Mouse (Mus musculus) myocyte (in vitro differentiated cells): ENCODE results near the gene Tmem8. TPM values are rescaled to one million over a fixed set of nuclear protein-coding genes. Genes with fewer than 3 reads are reported as not detected.

ENCODE experiments used
- H3K27me3 ChIP-seq: one replicate; pipeline ENCODE4 v1.6.1; 2011; ENCODE audit not compliant: control insufficient read depth, insufficient read depth, insufficient read length
- H3K36me3 ChIP-seq: one replicate; pipeline ENCODE4 v1.6.1; 2011; ENCODE audit not compliant: control insufficient read depth, insufficient read depth
- H3K4me2 ChIP-seq: one replicate; pipeline ENCODE4 v1.6.1; 2011; ENCODE audit warnings: low read depth, control low read depth
- H3K4me3 ChIP-seq: one replicate; pipeline ENCODE4 v1.5.1; 2011; ENCODE audit warnings: mild to moderate bottlenecking, control low read depth, moderate library complexity
- H3K79me2 ChIP-seq: one replicate; pipeline ENCODE4 v1.6.1; 2011; ENCODE audit not compliant: control insufficient read depth, insufficient read depth
- H3ac ChIP-seq: one replicate; pipeline ENCODE4 v1.6.1; 2011; ENCODE audit not compliant: control insufficient read depth, insufficient read length
- CEBPB ChIP-seq: IDR thresholded peaks from 2 replicates; pipeline ENCODE4 v1.6.1; 2011; ENCODE audit warnings: mild to moderate bottlenecking, moderate library complexity; ENCODE audit not compliant: poor library complexity, insufficient read depth, severe bottlenecking
- E2F4 ChIP-seq: IDR thresholded peaks from one replicate; pipeline ENCODE4 v1.6.1; 2011; ENCODE audit warnings: mild to moderate bottlenecking, control low read depth, moderate library complexity; ENCODE audit not compliant: insufficient read depth
- MAX ChIP-seq: IDR thresholded peaks from one replicate; pipeline ENCODE4 v1.6.1; 2011; ENCODE audit warnings: low read depth, mild to moderate bottlenecking, control low read depth
- MYOD1 ChIP-seq, 3 experiments: IDR thresholded peaks; one replicate each; pipeline ENCODE4 v1.6.1; 2011; ENCODE audit warnings: control low read depth in 2 of 3, low read depth in 2 of 3, mild to moderate bottlenecking in 2 of 3, moderate library complexity in 1 of 3; ENCODE audit not compliant: insufficient read length in 2 of 3, control insufficient read depth in 1 of 3
- MYOG ChIP-seq, 3 experiments: IDR thresholded peaks; one replicate each; pipeline ENCODE4 v1.6.1; 2011; ENCODE audit warnings: control low read depth in 2 of 3, low read depth in 2 of 3, mild to moderate bottlenecking in 2 of 3; ENCODE audit not compliant: insufficient read length in 2 of 3, control insufficient read depth in 1 of 3, insufficient read depth in 1 of 3
- POLR2A ChIP-seq: IDR thresholded peaks from one replicate; pipeline ENCODE4 v1.6.1; 2011; ENCODE audit warnings: low read depth, mild to moderate bottlenecking, control low read depth, moderate library complexity; ENCODE audit not compliant: insufficient read length
- POLR2AphosphoS2 ChIP-seq: IDR thresholded peaks from one replicate; pipeline ENCODE4 v1.6.1; 2011; ENCODE audit warnings: low read depth, control low read depth; ENCODE audit not compliant: insufficient read length
- REST ChIP-seq: IDR thresholded peaks from one replicate; pipeline ENCODE4 v1.6.1; 2011; ENCODE audit warnings: mild to moderate bottlenecking, control low read depth, moderate library complexity; ENCODE audit not compliant: insufficient read depth, insufficient read length
- SRF ChIP-seq: IDR thresholded peaks from one replicate; pipeline ENCODE4 v1.6.1; 2011; ENCODE audit warnings: low read depth; ENCODE audit not compliant: control insufficient read depth, insufficient read length
- TCF12 ChIP-seq: IDR thresholded peaks from one replicate; pipeline ENCODE4 v1.6.1; 2011; ENCODE audit warnings: mild to moderate bottlenecking, control low read depth; ENCODE audit not compliant: poor library complexity, insufficient read depth, severe bottlenecking
- TCF3 ChIP-seq: IDR thresholded peaks from one replicate; pipeline ENCODE4 v1.6.1; 2011; ENCODE audit warnings: low read depth, control low read depth; ENCODE audit not compliant: insufficient read length
- USF1 ChIP-seq: IDR thresholded peaks from one replicate; pipeline ENCODE4 v1.6.1; 2011; ENCODE audit warnings: low read depth, mild to moderate bottlenecking, control low read depth, moderate library complexity
- polyA plus RNA-seq: library from polyadenylated mRNA; unstranded; fragments of >200 nt; fragmentation: generic; extraction: Trizol; gene quantifications from one replicate; pipeline ENCODE4 v1.2.1, GENCODE M21; 2012; ENCODE audit warnings: missing spikeins

Gene Tmem8
- polyA plus RNA-seq, 1 experiment = 1.5 TPM

DNA sequence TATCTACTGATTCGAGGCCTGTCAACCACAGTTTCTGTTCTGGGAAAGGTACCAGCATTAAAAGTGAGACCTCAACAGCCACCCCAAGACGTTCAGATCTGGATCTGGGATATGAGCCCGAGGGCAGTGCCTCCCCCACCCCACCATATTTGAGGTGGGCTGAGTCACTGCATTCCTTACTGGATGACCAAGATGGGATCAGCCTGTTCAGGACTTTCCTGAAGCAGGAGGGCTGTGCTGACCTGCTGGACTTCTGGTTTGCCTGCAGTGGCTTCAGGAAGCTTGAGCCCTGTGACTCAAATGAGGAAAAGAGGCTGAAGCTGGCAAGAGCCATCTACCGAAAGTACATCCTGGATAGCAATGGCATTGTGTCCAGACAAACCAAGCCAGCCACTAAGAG is 29.7 kb downstream of the Tmem8 start:
- Histone ChIP-seq H3K27me3 (no peaks in the 10 kb centered on the region), H3ac (no peak overlapping the region), H3K4me2 (no peak overlapping the region), H3K36me3 (peaks cover 7% of the 10 kb centered on the region), H3K79me2 (peaks cover 89% of the 10 kb centered on the region), H3K4me3 (no peak overlapping the region)
- TF ChIP-seq MYOG (IDR thresholded peaks at IDR 0.05; ENCODE audit: control insufficient read depth in 1 of 3, insufficient read depth in 1 of 3, insufficient read length in 2 of 3, low read depth in 2 of 3) = no peak
- no peak for TF ChIP-seq MYOD1 (IDR thresholded peaks at IDR 0.05; ENCODE audit: control insufficient read depth in 1 of 3, insufficient read length in 2 of 3, low read depth in 2 of 3)
- no peak for TF ChIP-seq TCF3
- no peak for TF ChIP-seq MAX
- no peak for TF ChIP-seq E2F4
- TF ChIP-seq SRF = no peak
- TF ChIP-seq USF1 = no peak
- TF ChIP-seq REST = no peak
- no peak for TF ChIP-seq POLR2AphosphoS2
- TF ChIP-seq CEBPB = no peak
- no peak for TF ChIP-seq TCF12
- no peak for TF ChIP-seq POLR2A

DNA sequence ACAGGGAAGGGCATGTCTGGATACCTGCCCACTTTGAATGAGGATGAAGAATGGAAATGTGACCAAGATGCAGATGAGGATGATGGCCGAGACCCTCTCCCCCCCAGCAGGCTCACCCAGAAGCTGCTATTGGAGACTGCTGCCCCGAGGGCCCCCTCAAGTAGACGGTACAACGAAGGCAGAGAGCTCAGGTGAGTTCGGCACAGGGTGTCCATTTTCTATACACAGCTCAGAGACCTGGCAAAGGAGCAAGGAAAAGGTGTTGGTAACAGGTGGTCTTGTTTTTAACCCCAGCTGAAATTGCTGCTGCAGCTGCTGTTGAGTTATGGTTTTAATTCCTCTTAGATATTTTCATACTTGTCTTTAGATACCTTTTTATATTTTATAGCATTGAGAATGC is 30.3 kb downstream of the Tmem8 start:
- Histone ChIP-seq H3K79me2 (peaks cover 95% of the 10 kb centered on the region), H3K4me3 (no peak overlapping the region), H3K4me2 (no peak overlapping the region), H3K27me3 (no peaks in the 10 kb centered on the region), H3ac (no peak overlapping the region), H3K36me3 (peaks cover 7% of the 10 kb centered on the region)
- TF ChIP-seq MAX (no peak), SRF (no peak), REST (no peak), POLR2AphosphoS2 (no peak), E2F4 (no peak), CEBPB (no peak), TCF3 (no peak), MYOG (IDR thresholded peaks at IDR 0.05; ENCODE audit: control insufficient read depth in 1 of 3, insufficient read depth in 1 of 3, insufficient read length in 2 of 3, low read depth in 2 of 3) (no peak), USF1 (no peak)

- H3K4me2 ChIP-seq = no peak overlapping the region
- TF ChIP-seq SRF (no peak), MYOD1 (IDR thresholded peaks at IDR 0.05; ENCODE audit: control insufficient read depth in 1 of 3, insufficient read length in 2 of 3, low read depth in 2 of 3) (no peak), CEBPB (no peak), TCF12 (no peak), E2F4 (no peak), TCF3 (no peak), POLR2A (no peak), MAX (no peak), MYOG (IDR thresholded peaks at IDR 0.05; ENCODE audit: control insufficient read depth in 1 of 3, insufficient read depth in 1 of 3, insufficient read length in 2 of 3, low read depth in 2 of 3) (no peak), REST (no peak), POLR2AphosphoS2 (no peak), USF1 (no peak)
- H3ac ChIP-seq = no peak overlapping the region
- no peak overlapping the region for H3K4me3 ChIP-seq
- peaks cover 13% of the 10 kb centered on the region for H3K36me3 ChIP-seq
- H3K79me2 ChIP-seq = peaks cover 74% of the 10 kb centered on the region
- H3K27me3 ChIP-seq = no peaks in the 10 kb centered on the region
Measured at GRCm38 (mm10) chr17:26149056-26149455, 36.0 kb downstream of the Tmem8 start.

DNA sequence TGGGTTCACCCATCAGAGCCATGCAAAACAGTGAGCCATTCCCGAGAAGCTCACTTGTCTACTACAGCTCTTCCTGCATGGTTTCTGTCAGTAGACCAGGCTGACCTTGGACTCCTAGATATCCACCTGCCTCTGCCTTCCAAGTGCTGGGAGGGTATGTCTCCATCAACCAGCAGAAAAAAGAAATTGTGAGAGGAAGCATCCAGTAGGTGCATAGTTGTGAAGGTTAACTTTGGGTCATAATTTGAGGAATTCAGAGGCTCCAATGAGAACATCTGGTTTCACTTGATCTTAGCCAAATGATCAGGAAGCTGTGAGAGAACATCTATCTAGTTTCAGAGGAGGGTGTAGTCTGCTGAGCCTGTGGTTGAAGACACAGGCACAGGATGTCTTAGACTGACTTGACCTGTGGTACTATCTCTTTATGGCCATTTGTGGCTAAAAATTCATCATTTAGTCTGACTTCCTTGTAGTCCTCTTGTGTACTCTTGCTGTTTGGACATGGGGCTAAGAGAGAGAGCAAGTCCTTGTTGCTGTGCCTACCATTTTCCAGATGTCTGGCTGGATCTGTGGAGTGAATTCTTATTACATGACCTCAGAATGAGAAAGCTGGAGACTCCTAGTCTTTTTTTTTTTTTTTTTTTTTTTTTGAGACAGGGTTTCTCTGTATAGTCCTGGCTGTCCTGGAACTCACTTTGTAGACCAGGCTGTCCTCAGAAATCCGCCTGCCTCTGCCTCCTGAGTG is 39.0 kb downstream of the Tmem8 start:
- H3K36me3 ChIP-seq = peaks cover 6% of the 10 kb centered on the region
- no peak for TF ChIP-seq SRF
- no peak for TF ChIP-seq TCF3
- TF ChIP-seq TCF12 = no peak
- TF ChIP-seq MYOD1 (IDR thresholded peaks at IDR 0.05; ENCODE audit: control insufficient read depth in 1 of 3, insufficient read length in 2 of 3, low read depth in 2 of 3) = no peak
- TF ChIP-seq USF1 = no peak
- TF ChIP-seq MAX = no peak
- no peak for TF ChIP-seq POLR2AphosphoS2
- TF ChIP-seq MYOG (IDR thresholded peaks at IDR 0.05; ENCODE audit: control insufficient read depth in 1 of 3, insufficient read depth in 1 of 3, insufficient read length in 2 of 3, low read depth in 2 of 3) = no peak
- no peak for TF ChIP-seq E2F4
- no peak for TF ChIP-seq POLR2A
- TF ChIP-seq REST = no peak
- TF ChIP-seq CEBPB = no peak
- no peak overlapping the region for H3K4me3 ChIP-seq
- no peak overlapping the region for H3ac ChIP-seq
- no peak overlapping the region for H3K4me2 ChIP-seq
- peaks cover 60% of the 10 kb centered on the region for H3K79me2 ChIP-seq
- no peaks in the 10 kb centered on the region for H3K27me3 ChIP-seq
